Mouse (Mus musculus): ENCODE data around the gene Masp2. TPM values are rescaled to one million over a fixed set of nuclear protein-coding genes. Genes with fewer than 3 reads are reported as not detected.

The Masp2 gene
- 15.1 and 17.6 TPM in 2 replicates for polyA plus RNA-seq (2012; rRNA removed)

GRCm38 (mm10) chr4:148602357-148603120 is at the start of gene Masp2:
Gene Masp2, plus strand, starts transcription at chr4:148602554.

GRCm38 (mm10) chr4:148558297-148559000 is 43.9 kb upstream of the Masp2 start, which contains the start of gene Exosc10:
Gene Exosc10, plus strand, starts transcription at chr4:148558429.

DNA sequence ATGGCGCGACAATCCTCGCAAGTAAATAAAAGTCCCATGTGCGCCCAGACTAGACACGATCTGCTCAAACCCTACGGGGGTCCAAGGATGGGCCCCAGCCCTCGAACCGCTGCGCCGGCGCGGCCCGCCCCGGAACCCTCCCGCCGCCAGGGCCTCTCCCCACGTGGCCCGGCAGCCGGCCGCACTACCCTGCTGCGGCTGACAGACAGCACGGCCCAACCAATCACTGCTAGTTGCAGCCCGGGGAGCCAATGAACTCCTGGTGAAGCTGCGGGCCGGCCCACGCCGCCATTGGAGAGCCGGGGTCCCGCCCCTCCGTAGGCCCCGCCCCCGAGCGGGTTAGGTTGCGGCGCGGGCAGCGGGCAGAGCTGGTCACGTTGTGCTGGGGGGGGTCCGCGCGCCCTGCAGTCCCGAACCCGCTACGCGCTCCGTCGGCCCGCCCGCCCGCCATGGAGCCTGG is 11.2 kb upstream of the Masp2 start, which contains the start of gene Srm:
Gene Srm, plus strand, starts transcription at position 333 of the 460 bp plus-strand sequence.

GRCm38 (mm10) chr4:148626623-148627185 is 24.4 kb downstream of the Masp2 start, which contains the start of gene Tardbp:
Gene Tardbp, minus strand, starts transcription at chr4:148627019.

DNA sequence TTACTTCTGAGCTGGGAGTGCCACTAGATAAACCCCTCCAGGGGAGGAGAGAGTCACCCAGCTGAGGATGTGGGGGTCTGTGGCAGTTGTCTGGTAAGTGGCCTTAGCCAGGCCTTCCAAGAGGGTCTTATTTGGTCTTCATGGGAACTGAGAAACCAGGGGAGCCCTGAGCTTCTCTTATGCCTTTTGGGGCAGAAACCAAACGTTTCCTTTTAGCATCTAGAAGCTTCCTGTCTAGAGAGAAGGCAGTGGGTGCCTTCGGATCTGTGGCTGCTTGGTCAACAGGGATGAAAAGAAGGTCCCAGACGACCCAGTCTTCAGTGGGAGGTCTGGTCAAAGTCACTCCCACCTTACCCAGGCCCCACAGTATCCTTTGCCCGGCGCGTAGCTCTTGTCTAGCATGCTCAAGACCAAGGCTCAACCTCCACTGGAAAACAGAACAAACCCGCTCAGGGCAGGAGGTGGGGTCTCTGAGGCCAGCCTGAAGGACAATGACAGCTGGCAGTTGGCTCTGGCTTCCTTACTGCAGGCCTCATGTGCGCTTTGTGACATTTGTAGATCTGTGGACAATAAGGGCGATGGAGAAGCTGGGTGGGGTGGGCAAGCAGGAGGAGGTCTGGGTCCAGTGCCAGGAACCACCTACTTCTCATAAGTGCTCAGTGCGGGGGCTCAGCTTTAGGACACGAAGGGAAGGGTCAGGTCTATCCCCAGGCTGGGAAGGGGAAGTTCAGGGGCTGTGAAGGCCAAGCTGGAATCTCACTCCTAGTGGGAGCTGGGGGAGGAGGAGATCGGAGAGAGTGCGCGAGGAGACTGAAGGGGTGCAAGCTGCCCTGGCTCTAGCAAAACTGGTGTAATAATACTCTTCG is 41.2 kb downstream of the Masp2 start, which contains the start of gene Gm572:
Gene Gm572, plus strand, starts transcription at position 27 of the 866 bp plus-strand sequence.

Other genes with a start within 250 kb of the Masp2 start
- 5.5 and 6.2 TPM in 2 replicates for gene Ubiad1, start 157.8 kb upstream of the Masp2 start, polyA plus RNA-seq (2012; rRNA removed)
- gene Mtor, start 153.9 kb upstream of the Masp2 start, polyA plus RNA-seq (2012; rRNA removed): 6.3 and 6.4 TPM in 2 replicates
- 0.30 and 0.32 TPM in 2 replicates for gene Angptl7, start 102.1 kb upstream of the Masp2 start, polyA plus RNA-seq (2012; rRNA removed)
- 19.9 and 22.6 TPM in 2 replicates for gene Exosc10, start 44.1 kb upstream of the Masp2 start, polyA plus RNA-seq (2012; rRNA removed)
- gene Srm, start 11.1 kb upstream of the Masp2 start, polyA plus RNA-seq (2012; rRNA removed): 78.6 and 88.4 TPM in 2 replicates
- 285 and 314 TPM in 2 replicates for gene Tardbp, start 24.5 kb downstream of the Masp2 start, polyA plus RNA-seq (2012; rRNA removed)
- not detected in 2 replicates for gene Gm572, start 40.8 kb downstream of the Masp2 start, polyA plus RNA-seq (2012; rRNA removed)
- 0.37 and 0.40 TPM in 2 replicates for gene Casz1, start 201.9 kb downstream of the Masp2 start, polyA plus RNA-seq (2012; rRNA removed)